Mouse (Mus musculus) layer of hippocampus, adult 11-12 months (tissue): ENCODE data around the gene Cd276.
A peak's percentile ranks its signal among the peaks of the same experiment; 100 is the strongest.

ENCODE experiments used
- DNase-seq: peaks from one replicate; pipeline ENCODE4 v3.0.0; 2022; ENCODE audit warnings: low spot score

The Cd276 gene

DNA sequence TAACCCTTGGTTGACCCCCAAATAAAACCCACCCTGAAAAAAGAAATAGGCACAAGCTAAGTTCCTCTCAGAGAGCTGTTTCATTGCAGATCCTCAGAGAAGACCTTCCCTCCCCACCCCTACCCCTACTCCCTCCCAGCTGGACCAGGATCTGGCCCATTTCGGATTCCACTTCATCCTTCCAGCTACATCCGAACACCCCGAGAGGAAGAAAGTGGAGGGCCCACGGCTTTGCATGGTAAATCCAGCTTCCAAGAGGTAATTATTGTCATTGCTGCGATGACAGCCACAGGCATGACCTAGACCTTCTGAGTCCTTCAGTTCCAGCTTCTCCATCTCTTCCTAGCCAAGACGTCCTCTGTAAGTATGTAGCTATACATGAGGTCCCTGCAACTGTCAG, 4.3 kb downstream of the Cd276 start:
- no peak for DNase-seq

DNA sequence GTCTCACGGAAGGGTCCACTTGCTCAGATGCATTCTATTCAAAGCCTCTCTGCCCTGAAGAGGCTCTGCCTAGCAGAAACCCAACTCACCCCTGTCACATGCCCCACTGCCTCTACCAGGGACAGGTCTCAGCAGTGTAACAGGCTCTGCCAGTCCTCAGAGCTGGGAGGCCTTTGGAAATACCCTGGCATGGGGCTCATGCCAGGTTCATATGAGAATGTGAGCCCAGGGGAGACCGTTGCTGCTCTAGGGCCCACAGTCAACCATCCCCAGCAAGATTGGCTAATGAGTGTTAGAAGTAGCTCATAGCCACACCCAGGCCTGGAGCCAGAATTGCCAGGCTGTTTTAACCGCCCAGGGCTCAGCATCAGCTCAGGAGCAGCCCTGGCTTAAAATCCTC, 5.5 kb downstream of the Cd276 start:
- DNase-seq: no peak

DNA sequence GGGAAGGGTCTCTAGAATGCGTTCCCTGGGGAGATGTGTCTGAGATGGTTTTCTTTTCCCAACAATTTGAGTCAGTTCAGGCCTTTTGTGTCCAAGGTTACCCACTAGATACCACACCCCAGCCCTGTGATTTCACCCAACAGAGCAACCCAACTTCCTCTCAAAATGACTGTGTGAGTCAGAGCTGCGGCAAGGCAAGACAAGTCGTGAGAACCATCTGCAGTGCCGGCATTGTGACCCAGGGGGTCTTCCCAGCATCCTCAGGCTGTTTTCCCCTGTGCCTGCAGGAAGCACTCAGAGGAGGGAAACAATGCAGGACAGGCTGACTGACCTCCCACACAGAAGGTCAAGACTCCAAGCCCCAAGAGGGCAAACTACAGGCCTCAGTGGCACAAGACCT, 6.3 kb downstream of the Cd276 start:
- DNase-seq: no peak

DNA sequence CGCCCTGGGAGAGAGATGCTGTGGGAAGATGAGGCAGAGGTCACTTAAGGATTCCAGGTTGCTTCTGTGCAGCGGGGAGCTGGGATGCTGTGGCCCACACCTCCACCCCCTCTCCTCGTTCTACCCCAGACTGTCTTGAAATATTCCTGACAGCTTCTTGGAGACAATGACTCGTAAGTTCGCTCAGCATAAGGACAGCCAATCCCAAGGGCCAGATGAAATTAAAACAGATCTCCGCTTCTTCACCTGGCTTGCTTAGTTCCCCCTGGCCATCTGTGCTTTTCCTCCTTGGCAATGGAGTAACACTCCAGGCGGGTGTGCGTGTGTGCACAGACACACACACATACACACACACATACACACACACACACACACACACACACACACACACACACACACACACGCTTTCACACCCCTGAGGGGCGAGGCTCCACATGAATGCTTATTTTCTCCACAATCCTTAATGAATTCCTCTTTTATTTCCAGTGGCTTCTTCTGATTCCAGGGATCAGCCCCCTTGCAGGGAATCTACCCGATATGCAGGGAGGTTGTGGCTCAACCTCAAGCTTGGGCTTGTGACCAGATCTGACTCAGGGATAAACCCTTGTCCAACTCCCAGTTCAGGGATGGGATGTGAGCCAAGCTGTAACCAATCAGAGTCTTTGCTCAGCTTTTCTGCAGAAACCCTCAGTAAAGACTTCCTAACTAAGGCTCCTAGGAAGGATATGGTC, 8.4 kb downstream of the Cd276 start:
- DNase-seq: no peak

DNA sequence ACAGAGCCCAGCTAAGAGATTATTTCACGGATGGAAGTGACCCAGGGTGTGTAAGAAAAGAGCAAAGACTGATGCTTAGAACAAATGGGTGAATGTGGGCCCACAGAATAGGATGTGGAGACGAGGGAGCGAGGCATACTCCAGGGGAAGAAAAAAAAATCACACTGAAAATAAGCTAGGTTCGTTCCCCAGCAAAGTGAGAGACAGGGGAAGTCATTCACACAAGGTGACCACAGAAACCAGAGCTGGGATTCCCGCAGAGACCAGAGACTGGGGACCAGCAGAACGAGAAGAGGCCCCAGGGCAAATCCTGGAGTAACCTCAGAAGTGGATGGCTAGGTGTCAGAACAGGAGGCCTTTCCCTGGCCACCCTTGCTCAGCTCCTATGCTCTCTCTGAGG, 9.8 kb downstream of the Cd276 start:
- no peak for DNase-seq

DNA sequence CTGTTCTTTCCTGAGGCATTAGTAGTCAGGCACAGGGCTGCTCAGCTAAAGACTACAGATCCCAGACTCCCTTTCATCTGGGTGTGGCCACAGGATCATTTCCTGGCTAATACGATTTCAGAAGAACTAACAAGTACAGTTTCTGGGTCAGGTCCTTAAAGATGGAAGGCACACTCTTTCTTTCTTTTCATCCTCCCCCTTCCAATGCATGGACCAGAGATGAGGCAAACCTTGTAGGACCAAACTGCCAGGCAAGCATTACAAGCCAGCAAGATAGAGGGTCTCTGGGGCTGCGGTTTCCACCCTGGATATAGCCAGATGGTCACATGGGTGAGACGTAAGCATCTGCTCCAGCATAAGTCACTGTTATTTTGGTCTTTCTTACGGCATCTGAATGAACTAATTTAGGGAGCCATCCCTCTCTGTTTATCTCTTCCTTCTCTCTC, 10.3 kb downstream of the Cd276 start:
- peak; percentile 58 for DNase-seq

DNA sequence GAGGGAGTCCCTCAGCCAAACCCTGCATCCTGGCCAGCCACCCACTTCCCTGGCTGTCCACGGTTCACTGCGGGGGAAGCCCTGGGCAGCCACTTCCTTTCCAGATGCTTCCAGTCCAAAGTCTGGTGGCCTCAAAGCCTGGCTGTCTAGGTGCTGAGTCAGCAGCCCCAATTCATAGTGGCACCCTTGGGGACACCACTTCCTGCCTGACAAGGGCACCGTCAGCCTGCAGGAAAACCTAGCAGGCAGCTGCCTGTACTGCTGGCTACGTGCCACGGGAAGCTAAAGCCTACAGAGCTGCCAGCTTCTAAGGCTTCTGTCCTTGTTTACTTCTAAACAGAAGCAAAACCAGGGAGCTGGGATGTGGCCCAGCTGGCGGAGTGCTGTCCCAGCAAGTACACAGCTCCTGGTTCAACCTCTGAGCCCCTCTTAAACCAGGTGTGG, 13.3 kb downstream of the Cd276 start:
- peak; percentile 78 for DNase-seq

DNA sequence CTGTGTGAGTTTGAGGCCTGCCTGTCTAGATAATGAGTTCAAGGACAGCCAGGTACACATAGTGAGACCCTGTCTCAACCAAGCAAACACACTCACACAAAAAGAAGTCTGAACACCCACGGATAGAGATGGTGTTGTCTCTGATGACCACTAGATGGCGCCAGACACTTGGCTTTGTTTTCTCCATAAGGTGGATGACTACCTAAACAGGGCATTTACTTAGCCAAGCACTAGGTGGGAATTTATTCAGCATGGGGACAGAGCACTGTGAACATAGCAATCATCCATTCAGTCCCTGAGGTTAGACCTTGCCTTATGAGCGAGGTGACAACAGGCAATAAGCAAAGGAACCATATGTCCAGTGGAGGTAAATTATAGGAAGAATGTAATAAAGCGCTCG, 15.4 kb downstream of the Cd276 start:
- no peak for DNase-seq

DNA sequence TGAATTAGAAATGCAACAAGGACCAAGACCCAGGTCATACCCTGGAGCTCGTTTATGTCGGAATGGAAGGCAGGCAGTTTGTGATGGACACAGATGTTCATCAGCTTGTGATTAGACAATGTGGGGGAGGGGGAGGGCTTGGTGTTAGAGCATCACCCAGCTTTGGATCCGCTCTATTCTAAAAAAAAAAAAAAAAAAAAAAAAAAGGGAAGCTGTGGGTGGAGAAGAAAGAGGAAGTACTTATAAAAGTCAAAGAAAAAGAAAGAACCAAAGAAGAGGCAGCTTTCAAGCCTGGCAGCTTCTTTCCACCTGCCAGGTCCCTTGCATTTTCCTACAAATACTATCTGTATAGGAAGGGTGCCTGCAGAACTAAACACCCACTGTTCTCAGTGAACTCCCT, 17.5 kb downstream of the Cd276 start:
- DNase-seq: no peak

DNA sequence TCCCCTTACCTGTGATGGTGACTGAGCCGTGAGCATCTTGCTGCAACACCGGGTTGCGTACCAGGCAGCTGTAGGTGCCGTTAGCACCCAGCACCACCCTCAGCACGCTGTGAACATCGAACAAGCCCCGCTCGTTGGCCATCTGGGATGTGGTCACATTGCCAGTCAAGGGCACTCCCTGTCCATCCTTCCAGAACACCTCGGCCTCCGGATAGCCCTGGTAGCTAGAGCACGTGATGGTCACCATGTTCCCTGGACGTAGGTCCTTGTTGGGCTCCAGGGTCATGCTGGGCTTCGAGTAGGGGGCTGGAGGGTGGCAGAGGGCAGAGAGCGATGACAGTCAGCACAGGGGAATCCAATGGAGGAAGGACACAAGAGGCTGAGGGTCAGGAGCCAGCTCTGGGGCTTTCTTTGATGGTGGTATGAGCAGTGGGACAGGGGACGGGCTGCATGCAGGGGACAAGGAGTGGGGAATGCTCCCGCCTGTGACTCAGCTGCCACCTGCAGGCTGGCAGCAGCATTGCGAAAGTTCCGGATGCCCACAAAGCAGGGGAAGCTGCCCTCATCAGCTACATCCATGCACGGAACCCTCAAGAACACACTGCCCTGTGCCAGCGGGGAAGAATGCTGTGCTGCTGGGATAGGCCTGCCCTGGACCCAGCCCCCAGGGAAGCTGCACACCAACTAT, 19.6 kb downstream of the Cd276 start:
- DNase-seq: peak; percentile 46

DNA sequence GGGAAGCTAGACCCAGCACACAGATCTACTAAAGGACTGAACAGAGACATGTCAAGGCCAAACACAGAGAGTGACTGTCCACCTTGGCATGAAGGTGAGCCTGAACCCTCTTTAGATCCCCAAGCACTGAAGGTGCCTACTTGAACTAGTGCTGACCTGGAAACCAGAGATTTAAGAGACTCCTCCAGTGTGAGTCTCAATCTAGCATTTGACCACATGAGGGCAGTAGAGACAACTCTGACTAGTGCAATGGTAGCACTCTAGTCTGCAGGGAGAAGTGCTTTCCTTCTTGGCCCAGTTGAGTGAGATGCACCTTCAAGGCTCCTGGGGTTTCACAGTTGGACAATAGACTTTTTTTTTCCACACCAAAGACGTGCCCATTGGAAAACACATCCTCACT, 20.5 kb downstream of the Cd276 start:
- DNase-seq: peak; percentile 79

DNA sequence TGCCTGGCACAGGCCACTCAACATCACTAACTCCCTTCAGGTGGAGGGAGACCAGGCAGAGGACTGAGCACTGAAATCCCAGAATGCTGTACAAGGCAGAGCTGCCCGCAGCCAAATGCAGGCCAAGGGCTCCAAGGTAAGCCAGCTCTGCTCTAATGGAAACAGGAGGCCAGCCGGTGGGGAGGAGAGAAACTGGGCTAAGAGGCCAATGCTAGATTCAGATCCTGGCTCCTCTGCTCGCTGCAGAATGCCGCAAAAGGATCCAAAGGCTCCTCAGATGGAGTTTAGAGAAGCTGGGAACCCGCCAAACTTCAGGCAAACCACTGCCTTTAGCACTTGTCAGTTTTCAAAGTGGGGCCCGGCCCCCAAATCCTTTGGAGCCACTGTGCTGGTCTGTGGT, 21.9 kb downstream of the Cd276 start:
- DNase-seq: no peak

DNA sequence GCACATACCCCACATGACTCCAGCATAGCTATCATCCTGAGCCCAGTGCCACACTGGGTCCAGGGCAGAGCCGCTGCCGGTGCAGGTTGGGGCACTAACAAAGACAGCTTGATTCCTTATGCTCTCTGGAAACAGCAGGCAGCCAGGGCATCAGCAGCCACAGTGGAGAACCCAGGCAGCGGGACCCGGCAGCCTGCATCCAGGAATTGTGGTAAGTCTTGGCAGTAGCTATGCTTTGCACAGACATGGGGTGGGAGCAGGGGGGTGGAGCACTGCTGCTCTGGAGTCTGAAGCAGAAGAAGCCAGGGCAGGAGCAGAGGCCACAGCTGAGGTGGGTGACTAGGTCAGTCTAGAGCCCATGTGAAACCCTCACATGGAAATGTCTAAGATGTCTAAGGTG, 23.0 kb downstream of the Cd276 start:
- DNase-seq: no peak

DNA sequence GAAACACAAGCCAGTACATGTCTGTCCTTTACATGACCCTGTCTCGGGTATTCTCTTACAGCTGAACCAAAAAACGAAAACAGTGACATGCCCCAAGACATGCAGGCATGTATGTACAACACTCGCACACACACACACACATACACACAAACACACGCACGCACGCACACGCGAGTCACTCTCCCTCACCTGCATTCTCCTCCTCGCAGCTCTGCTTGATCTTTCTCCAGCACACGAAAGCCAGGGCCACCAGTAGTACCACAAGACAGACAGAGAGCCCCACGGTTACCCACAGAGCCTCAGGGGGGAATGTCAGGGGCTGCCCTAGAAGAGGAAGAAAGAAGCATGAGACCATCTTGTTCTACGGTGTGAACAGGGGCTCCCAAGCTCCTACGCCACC, 24.8 kb downstream of the Cd276 start:
- DNase-seq: no peak

DNA sequence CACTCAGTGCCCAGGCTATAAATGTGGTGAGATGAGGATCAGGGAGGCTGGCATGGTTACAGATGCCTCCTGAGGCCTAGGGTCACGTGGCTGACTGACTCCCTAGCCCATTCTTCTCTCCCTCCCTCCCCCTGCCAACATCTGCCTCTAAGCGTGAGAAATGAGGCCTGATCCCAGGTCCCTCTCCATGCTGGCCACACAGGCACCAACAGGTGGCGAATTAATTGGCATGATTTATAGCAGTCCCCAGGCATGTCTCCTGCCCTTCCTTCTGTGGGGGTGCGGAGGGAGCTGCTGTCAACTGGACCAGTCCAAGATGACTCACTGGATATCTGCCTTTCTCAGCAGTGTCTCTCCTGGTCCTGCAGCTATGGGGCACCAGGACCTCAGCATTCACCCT, 27.4 kb downstream of the Cd276 start:
- DNase-seq: no peak

DNA sequence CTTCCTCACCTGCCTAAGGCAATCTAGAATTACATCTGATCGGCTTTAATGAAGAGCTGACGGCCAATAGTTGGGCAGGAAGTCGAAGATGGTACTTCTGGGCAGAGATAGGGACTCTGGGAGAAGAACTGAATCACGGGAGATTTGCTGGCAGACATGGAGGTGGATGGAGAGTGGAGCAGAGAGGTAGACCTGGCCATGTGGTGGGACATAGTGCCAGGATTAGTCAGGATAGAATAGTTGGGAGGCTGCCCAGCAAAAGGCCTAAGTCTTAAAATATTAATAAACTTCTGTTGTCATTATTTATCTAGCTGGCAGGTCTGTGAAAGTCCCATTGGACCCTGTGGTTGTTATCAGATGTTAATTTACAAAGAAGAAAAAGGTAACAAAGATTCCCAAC, 30.1 kb downstream of the Cd276 start:
- no peak for DNase-seq

DNA sequence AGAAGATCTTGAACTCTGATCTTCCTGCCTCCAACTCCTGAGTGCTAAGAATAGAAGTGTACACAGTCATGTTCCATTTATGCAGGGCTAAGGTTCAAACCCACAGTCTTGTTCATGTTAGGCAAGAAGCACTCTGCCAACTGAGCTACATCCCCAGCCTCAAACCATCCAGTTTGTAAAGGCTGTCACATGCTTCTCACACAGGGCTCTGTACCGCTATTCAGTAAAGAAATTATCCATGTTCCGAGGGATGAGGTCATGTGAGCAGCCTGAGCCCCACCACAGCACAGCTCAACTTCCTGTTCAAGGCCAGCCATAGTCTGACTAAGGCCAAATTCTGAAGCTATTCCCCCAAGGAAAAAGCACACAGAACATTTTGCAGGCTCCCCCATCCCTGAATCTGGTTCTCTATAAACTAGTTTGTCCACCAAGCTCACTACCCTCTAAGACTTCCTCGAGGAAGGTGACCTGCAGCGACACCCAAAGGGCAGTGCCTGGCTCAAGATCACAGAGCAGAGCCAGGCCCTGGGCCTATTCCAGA, 33.3 kb downstream of the Cd276 start:
- DNase-seq: no peak

DNA sequence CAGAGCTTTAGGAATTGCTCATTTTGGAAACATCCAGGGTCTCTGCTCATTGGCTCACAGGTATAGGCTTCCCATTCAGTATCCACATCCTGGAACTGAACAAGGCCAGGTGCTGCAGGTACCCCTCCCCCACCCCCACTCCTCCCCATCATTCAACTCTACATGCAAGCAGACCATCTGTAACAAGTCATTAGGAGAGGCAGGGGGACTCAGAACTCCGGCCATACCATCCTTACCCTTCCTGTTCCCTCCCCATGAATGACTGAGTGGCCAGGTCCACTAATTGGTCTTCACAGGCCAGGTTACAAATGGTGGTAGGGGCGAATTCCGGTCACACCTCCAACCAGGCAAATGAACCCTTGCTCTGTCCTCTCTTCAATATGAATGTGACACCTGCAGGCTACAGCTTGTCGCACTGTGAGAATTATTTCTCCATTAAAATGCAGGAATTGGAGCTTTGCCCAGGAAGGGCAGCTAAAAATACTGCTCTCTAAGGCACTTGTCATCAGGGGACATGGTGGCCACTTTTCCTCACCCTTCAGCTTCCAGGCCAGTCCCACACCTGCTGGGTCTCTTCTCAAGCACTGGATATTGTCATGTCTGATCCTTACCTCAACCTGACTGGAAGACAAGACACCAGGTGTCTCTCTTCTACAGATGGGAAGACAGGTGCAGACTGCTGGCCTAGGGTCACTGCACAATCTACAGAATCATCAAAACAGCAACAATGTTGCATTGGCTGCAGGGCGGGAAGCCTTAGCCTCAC, 34.2 kb downstream of the Cd276 start:
- DNase-seq: no peak

DNA sequence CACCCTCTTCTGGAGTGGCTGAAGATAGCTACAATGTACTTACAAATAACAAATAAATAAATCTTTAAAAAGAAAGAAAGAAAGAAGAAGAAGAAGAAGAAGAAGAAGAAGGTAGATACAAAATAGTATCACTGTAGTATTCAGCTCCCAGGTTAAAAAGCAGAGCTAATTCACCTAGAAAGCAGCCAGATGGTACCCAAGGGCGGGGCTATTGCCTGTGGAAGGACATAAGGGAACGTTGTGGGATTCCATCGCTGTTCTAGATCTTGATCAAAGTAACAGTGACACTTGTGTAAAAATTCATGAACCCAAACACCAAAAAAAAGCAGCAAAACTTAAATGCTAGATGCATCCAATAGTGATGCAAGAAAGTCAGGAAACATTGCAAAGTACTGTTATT, 35.3 kb downstream of the Cd276 start:
- no peak for DNase-seq

DNA sequence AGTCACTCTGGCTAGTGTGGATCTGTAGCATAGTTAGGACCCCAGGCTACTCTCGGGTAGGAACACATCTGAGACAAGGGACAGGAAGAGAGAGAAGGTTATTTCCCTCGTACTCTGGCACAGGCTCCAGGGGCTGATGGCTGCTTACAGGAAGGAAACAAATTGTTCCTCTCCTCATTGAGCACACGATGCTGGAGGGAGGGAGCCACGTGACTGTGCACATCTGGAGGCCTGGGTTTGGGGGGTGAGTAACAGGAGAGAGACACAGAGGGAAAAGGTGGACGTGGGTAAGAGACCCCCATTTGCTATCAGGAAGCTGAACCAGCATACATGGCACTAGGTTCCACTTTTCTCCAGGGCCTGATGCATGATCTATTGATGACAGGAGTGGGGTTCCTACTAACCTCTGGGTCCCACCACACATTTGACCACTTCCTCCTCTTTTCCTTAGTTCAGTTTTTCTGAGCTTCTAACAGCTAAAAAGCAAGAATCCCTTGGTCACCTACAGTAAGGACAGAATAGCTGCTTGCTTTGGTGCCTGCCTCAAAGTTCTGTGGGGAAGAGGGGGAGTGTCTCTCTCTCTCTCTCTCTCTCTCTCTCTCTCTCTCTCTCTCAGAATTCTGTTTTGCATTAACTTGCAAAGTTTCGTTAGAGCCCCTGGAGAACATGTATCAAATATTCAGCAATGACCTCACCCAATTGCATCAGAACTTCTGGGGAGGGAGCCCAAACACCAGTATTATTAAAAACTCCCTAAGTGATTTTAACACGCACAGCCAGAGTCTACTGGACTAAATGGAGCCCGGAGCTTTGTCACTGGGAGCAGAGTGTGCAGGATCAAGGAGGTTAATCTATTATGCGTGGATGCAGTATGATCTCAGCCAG, 37.1 kb downstream of the Cd276 start:
- no peak for DNase-seq

DNA sequence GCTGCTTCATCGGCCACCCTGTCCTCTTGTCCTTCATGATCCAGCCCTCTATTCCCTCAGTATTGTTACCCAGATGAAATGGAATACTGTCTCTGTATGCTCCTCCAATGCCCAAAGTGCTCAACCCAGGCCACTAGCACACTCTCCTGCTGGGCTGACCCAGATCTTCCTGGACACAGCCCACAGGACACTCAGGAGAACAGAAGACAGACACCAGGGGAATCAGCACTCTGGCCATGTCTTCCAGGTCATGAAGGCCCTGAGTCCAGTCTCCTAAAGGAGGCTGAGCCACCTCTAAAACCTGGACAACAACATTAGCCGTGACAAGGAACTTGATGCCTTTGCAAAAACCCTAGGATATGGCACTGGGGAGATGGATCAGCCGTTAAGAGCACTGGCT, 38.8 kb downstream of the Cd276 start:
- DNase-seq: no peak

DNA sequence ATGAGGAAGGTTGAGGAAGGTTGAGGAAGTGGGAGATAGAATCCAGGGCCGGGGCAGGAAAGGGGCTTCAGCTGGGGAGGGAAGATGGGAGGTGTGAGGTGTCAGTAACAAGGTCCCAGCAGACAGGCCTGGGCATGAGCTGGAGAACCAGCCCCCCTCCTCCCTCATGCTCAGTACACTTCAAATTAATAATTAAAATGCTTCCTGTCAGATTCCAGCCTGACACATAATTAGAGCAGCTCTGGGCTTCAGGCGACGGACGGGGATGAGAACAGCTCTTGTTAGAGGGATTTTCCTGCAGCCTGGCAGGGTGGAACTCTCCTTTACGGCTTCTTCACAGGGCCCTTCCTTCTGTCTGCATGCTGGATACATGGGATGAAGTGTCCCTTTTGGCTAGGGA, 41.5 kb downstream of the Cd276 start:
- DNase-seq: no peak
